Mouse (Mus musculus): Measurements from ENCODE around the gene Cdc42. TPM values are rescaled to one million over a fixed set of nuclear protein-coding genes. Genes with fewer than 3 reads are reported as not detected.
A peak's percentile ranks its signal among the peaks of the same experiment; 100 is the strongest.

Cdc42 gene
- polyA plus RNA-seq, 1 experiment from 2014 or later, result 669 TPM

- WGBS, result 3% methylated on average over 22 of the region's 22 CpGs
- peak overlapping the region; percentile 49 for H3K4me3 ChIP-seq
- H3K36me3 ChIP-seq, result no peaks in the 10 kb centered on the region
- no peaks in the 10 kb centered on the region for H3K9me3 ChIP-seq
- H3K4me2 ChIP-seq (replicated peaks), result peak overlapping the region; percentile 95
- H3K27me3 ChIP-seq, result peaks cover 90% of the 10 kb centered on the region
- H3K4me1 ChIP-seq, result peaks cover 30% of the 10 kb centered on the region
- peak overlapping the region; percentile 59; the same call in 1 of the 2 replicates for H3K9ac ChIP-seq
- no peak for ATAC-seq (ENCODE audit: insufficient number of reproducible peaks, insufficient read depth, low FRiP score, low TSS enrichment)
- H3K27ac ChIP-seq, result no peak overlapping the region
These were observed 79.1 kb downstream of the Cdc42 start for GRCm38 (mm10) chr4:137278144-137279040.

- Histone ChIP-seq H3K36me3 (no peaks in the 10 kb centered on the region), H3K4me1 (peaks cover 23% of the 10 kb centered on the region), H3K9ac (peak overlapping the region; percentile 59), H3K4me2 (replicated peaks) (peak overlapping the region; percentile 95), H3K27ac (0 out of 2 replicates have a peak overlapping the region, but pooled peaks have one; percentile 41), H3K27me3 (peaks cover 86% of the 10 kb centered on the region), H3K9me3 (no peaks in the 10 kb centered on the region), H3K4me3 (peak overlapping the region; percentile 49)
- 2% methylated on average over 71 of the region's 71 CpGs for WGBS
- ATAC-seq (ENCODE audit: insufficient number of reproducible peaks, insufficient read depth, low FRiP score, low TSS enrichment), result no peak
These were observed 79.8 kb downstream of the Cdc42 start for GRCm38 (mm10) chr4:137277600-137278143.

GRCm38 (mm10) chr4:137277166-137277513, 80.4 kb downstream of the Cdc42 start, which contains the start of gene Wnt4:
Wnt4 (plus strand) TSS chr4:137277489.
- no peak; the same call in 1 of the 2 replicates for ATAC-seq (ENCODE audit: insufficient number of reproducible peaks, insufficient read depth, low FRiP score, low TSS enrichment)
- H3K4me1 ChIP-seq, result peaks cover 21% of the 10 kb centered on the region

GRCm38 (mm10) chr4:137276443-137277165, 80.9 kb downstream of the Cdc42 start:
- no peak; the same call in 1 of the 2 replicates for ATAC-seq (ENCODE audit: insufficient number of reproducible peaks, insufficient read depth, low FRiP score, low TSS enrichment)
- Histone ChIP-seq H3K9me3 (no peaks in the 10 kb centered on the region), H3K4me2 (replicated peaks) (peak overlapping the region; percentile 95), H3K4me3 (peak overlapping the region; percentile 49), H3K36me3 (no peaks in the 10 kb centered on the region), H3K27me3 (peaks cover 75% of the 10 kb centered on the region), H3K4me1 (peaks cover 21% of the 10 kb centered on the region), H3K9ac (peak overlapping the region; percentile 59), H3K27ac (no peak overlapping the region)
- 4% methylated on average over 22 of the region's 46 CpGs for WGBS

More at GRCm38 (mm10) chr4:137277166-137277513, 80.4 kb downstream of the Cdc42 start, which contains the start of gene Wnt4:
- Histone ChIP-seq H3K4me2 (replicated peaks) (peak within 1 kb of the TSS; percentile 95), H3K9ac (peak within 1 kb of the TSS; percentile 59), H3K36me3 (no peaks in the 10 kb centered on the region), H3K27me3 (peaks cover 80% of the 10 kb centered on the region), H3K4me3 (peak within 1 kb of the TSS; percentile 49), H3K27ac (0 out of 2 replicates have a peak within 1 kb of the TSS, but pooled peaks have one; percentile 41), H3K9me3 (no peaks in the 10 kb centered on the region)
- WGBS, result 0% methylated on average over 33 of the region's 45 CpGs

DNA sequence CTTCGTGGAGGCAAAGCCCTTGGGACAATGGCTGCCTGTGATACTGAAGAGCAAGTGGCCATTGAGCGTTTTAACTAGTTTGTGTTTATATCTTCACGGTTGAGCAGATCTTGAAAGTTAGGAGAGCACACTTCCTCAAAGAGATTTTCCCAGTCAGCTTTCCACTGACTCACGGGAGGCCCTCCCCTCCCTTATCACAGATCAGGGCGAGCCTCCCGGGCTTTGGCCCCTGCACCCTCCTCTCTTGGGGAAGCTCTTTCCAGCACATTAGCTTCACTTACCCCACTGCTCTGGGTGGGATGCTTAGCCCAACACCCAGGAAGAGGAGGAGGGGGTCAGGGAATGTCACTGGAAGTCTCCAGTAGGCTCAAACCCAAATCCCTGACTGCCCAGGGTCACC, 83.2 kb downstream of the Cdc42 start:
- peaks cover 53% of the 10 kb centered on the region for H3K27me3 ChIP-seq
- no peak overlapping the region for H3K9ac ChIP-seq
- 7% methylated on average over 6 of the region's 6 CpGs for WGBS
- H3K36me3 ChIP-seq, result no peaks in the 10 kb centered on the region
- no peaks in the 10 kb centered on the region for H3K9me3 ChIP-seq
- H3K4me2 ChIP-seq (replicated peaks), result no peak overlapping the region
- no peak for ATAC-seq (ENCODE audit: insufficient number of reproducible peaks, insufficient read depth, low FRiP score, low TSS enrichment)
- no peak overlapping the region for H3K4me3 ChIP-seq
- H3K4me1 ChIP-seq, result peaks cover 17% of the 10 kb centered on the region
- no peak overlapping the region for H3K27ac ChIP-seq

DNA sequence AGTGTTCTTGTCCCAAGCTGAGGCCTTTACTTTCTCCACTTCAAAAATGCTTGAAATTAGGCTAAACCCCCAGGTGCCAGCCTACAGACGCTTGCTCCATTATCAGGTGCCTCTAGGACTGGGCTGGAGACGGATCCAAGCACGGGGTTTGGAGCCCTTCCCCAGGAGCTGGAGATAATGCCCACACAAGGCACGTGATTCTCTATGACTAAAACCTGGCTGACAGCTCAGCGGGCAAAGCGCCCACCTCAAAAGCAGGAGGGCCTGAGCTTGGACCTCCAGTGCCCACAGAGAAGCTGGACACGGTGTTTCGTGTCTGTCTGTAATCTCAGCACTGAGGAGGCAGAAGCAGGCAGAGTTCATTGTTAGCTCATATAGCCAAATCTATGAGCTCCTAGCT, 85.7 kb downstream of the Cdc42 start:
- H3K9ac ChIP-seq, result no peak overlapping the region
- no peak for ATAC-seq (ENCODE audit: insufficient number of reproducible peaks, insufficient read depth, low FRiP score, low TSS enrichment)
- 83% methylated on average over 8 of the region's 8 CpGs for WGBS
- peaks cover 6% of the 10 kb centered on the region; the same call in 1 of the 2 replicates for H3K4me1 ChIP-seq
- no peaks in the 10 kb centered on the region for H3K9me3 ChIP-seq
- H3K4me2 ChIP-seq (replicated peaks), result no peak overlapping the region
- H3K4me3 ChIP-seq, result no peak overlapping the region
- H3K36me3 ChIP-seq, result no peaks in the 10 kb centered on the region
- peaks cover 28% of the 10 kb centered on the region for H3K27me3 ChIP-seq
- no peak overlapping the region for H3K27ac ChIP-seq

Other genes starting within 250 kb of the Cdc42 start
- 3.9 and 6.3 TPM in 2 replicates for gene Wnt4, start 80.2 kb downstream of the Cdc42 start, polyA plus RNA-seq (2016; fragmentation: Nextera tagmentation; extraction: Ambion mirVana)
- not detected in 2 replicates for gene Cela3a, start 52.1 kb upstream of the Cdc42 start, polyA plus RNA-seq (2016; fragmentation: Nextera tagmentation; extraction: Ambion mirVana)
- gene Cela3b, start 72.8 kb upstream of the Cdc42 start, polyA plus RNA-seq (2016; fragmentation: Nextera tagmentation; extraction: Ambion mirVana), result not detected in 2 replicates
- not detected in 2 replicates for gene 1700013G24Rik, start 95.6 kb upstream of the Cdc42 start, polyA plus RNA-seq (2016; fragmentation: Nextera tagmentation; extraction: Ambion mirVana)
- gene Hspg2, start 111.0 kb upstream of the Cdc42 start, polyA plus RNA-seq (2016; fragmentation: Nextera tagmentation; extraction: Ambion mirVana), result 19.0 and 19.7 TPM in 2 replicates
- gene Ldlrad2, start 216.8 kb upstream of the Cdc42 start, polyA plus RNA-seq (2016; fragmentation: Nextera tagmentation; extraction: Ambion mirVana), result not detected in 2 replicates
- 89.0 and 90.5 TPM in 2 replicates for gene Usp48, start 236.0 kb upstream of the Cdc42 start, polyA plus RNA-seq (2016; fragmentation: Nextera tagmentation; extraction: Ambion mirVana)